Mouse (Mus musculus): Measurements from ENCODE around the gene Sycp1. TPM values are rescaled to one million over a fixed set of nuclear protein-coding genes. Genes with fewer than 3 reads are reported as not detected.

Gene Sycp1
- total RNA-seq, 2 experiments from 2014 or later: not detected

DNA sequence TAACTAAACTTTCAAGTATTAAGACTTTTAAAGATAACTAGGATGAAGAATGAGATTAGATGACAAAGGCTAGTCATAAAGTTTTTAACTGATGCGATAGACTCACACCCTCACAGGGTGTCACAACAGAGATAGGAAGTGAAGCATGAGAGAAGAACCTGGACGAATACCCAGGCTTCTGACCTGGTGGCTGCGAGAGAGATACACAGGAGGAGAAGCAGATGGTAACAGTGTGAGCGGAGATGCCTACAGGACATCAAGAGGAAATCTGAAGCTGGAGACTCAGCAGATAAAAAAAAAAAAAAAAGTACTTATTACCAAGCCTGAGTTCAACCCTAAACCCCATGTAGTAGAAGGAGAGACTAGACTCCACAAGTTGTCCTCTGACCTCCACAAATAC, 162.9 kb downstream of the Sycp1 start:
- no peak for ATAC-seq (replicated peaks; ENCODE audit: low FRiP score, poor library complexity, severe bottlenecking)

Other genes starting within 250 kb of the Sycp1 start
- 1.8 and 5.9 TPM in 2 replicates for gene Tspan2, start 201.6 kb downstream of the Sycp1 start, total RNA-seq (2015; ENCODE audit: low replicate concordance)
- gene Tspan2, start 201.6 kb downstream of the Sycp1 start, total RNA-seq (2017; ENCODE audit: low replicate concordance): 2.3 and 3.5 TPM in 2 replicates
- not detected in 2 replicates for gene Tshb, start 153.4 kb downstream of the Sycp1 start, total RNA-seq (2015; ENCODE audit: low replicate concordance)
- gene Tshb, start 153.4 kb downstream of the Sycp1 start, total RNA-seq (2017; ENCODE audit: low replicate concordance): 0.13 TPM in 1 of 2 replicates, not detected in the other
- gene Nr1h5, start 28.0 kb upstream of the Sycp1 start, total RNA-seq (2015; ENCODE audit: low replicate concordance): not detected in 2 replicates
- gene Nr1h5, start 28.0 kb upstream of the Sycp1 start, total RNA-seq (2017; ENCODE audit: low replicate concordance): not detected in 2 replicates
- 3.4 and 6.8 TPM in 2 replicates for gene Sike1, start 59.6 kb upstream of the Sycp1 start, total RNA-seq (2015; ENCODE audit: low replicate concordance)
- 0.61 and 4.2 TPM in 2 replicates for gene Sike1, start 59.6 kb upstream of the Sycp1 start, total RNA-seq (2017; ENCODE audit: low replicate concordance)
- gene Csde1, start 84.3 kb upstream of the Sycp1 start, total RNA-seq (2015; ENCODE audit: low replicate concordance): 107 and 167 TPM in 2 replicates
- 273 and 323 TPM in 2 replicates for gene Csde1, start 84.3 kb upstream of the Sycp1 start, total RNA-seq (2017; ENCODE audit: low replicate concordance)
- 33.9 and 46.5 TPM in 2 replicates for gene Nras, start 122.2 kb upstream of the Sycp1 start, total RNA-seq (2015; ENCODE audit: low replicate concordance)
- gene Nras, start 122.2 kb upstream of the Sycp1 start, total RNA-seq (2017; ENCODE audit: low replicate concordance): 9.7 and 23.7 TPM in 2 replicates
- gene Ampd1, start 137.9 kb upstream of the Sycp1 start, total RNA-seq (2015; ENCODE audit: low replicate concordance): not detected in 2 replicates
- not detected in 2 replicates for gene Ampd1, start 137.9 kb upstream of the Sycp1 start, total RNA-seq (2017; ENCODE audit: low replicate concordance)
- gene Dennd2c, start 166.5 kb upstream of the Sycp1 start, total RNA-seq (2015; ENCODE audit: low replicate concordance): 62.0 and 63.3 TPM in 2 replicates
- 52.8 and 55.1 TPM in 2 replicates for gene Dennd2c, start 166.5 kb upstream of the Sycp1 start, total RNA-seq (2017; ENCODE audit: low replicate concordance)
- gene Bcas2, start 235.6 kb upstream of the Sycp1 start, total RNA-seq (2015; ENCODE audit: low replicate concordance): 125 and 145 TPM in 2 replicates
- 108 and 197 TPM in 2 replicates for gene Bcas2, start 235.6 kb upstream of the Sycp1 start, total RNA-seq (2017; ENCODE audit: low replicate concordance)

Measured in erythroid progenitor cell, adult 5-6 weeks (primary cell).